Mouse (Mus musculus): ENCODE measurements around the gene Gm9268.
"Not testable (repeated sequence)": the region's sequence is repeated elsewhere in the genome, so short reads cannot be mapped to it uniquely, and the experiment has no call there.

Gene Gm9268
- long read RNA-seq, experiment 1: 0 reads
- long read RNA-seq, experiment 2: 0 reads

- intact Hi-C loops (cut with DNase I): not testable (repeated sequence)
Observed at GRCm38 (mm10) chr7:43018465-43018864, at the start of gene Gm9268. Gene Gm9268 (plus strand): TSS chr7:43018765.

GRCm38 (mm10) chr7:42980098-42980497 lies 38.5 kb upstream of the Gm9268 start:
- intact Hi-C loops (cut with DNase I): no loop called here

DNA sequence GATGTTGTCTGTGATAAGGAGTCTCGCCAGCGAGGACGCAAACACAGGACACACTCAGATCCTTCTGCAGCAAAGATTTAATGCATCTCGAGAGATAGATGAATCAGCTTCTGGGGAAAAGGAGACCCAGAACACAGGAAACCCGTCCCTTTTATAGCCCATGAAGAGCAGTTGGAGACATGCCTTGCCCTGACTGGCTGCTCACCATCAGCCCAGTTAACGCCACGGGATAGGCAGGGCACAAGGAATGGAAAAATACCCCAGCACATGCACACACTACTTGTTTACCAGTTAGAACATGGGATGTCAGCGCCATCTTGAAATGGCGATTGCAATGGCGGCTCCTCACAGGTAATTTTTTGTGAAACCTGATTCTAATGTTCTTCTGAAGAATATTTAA lies 37.8 kb upstream of the Gm9268 start:
- intact Hi-C loops (cut with DNase I): no loop called here

- intact Hi-C loops (cut with DNase I): no loop called here
Observed at GRCm38 (mm10) chr7:43077831-43078230, 59.3 kb downstream of the Gm9268 start.

All from adrenal gland (tissue).